Mouse (Mus musculus) limb, embryonic 11.5 days (tissue): ENCODE results near the gene Cacybp. TPM values are rescaled to one million over a fixed set of nuclear protein-coding genes. Genes with fewer than 3 reads are reported as not detected.

Experiments
- ATAC-seq: fragments of 200-750 bp; cut with Nextera tagmentation; 2 replicates; pipeline ENCODE4 v1.8.0; 2017; ENCODE audit warnings: low read depth; ENCODE audit not compliant: insufficient number of reproducible peaks, low FRiP score, low TSS enrichment
- DNase-seq: peaks from one replicate; pipeline ENCODE4 v3.0.0-alpha.2; 2015; ENCODE audit warnings: low spot score
- H3K27ac ChIP-seq: fragments of 300-500 bp; sonication (generic); replicated peaks from 2 replicates; pipeline ENCODE4 v1.5.1; 2014; ENCODE audit warnings: low read depth, mild to moderate bottlenecking, low read length
- H3K27me3 ChIP-seq: fragments of 300-500 bp; sonication (generic); 2 replicates; pipeline ENCODE4 v1.6.1; 2014; ENCODE audit warnings: mild to moderate bottlenecking, low read length, mixed read lengths; ENCODE audit not compliant: control insufficient read depth, insufficient read depth
- H3K36me3 ChIP-seq: fragments of 300-500 bp; sonication (generic); 2 replicates; pipeline ENCODE4 v1.6.1; 2014; ENCODE audit warnings: mild to moderate bottlenecking, low read length, moderate library complexity, mixed read lengths; ENCODE audit not compliant: control insufficient read depth, insufficient read depth
- H3K4me1 ChIP-seq: fragments of 300-500 bp; sonication (generic); 2 replicates; pipeline ENCODE4 v1.6.1; 2014; ENCODE audit warnings: low read length, mixed read lengths; ENCODE audit not compliant: control insufficient read depth, insufficient read depth
- H3K4me2 ChIP-seq: fragments of 300-500 bp; sonication (generic); 2 replicates; pipeline ENCODE4 v1.6.1; 2014; ENCODE audit warnings: low read depth, mild to moderate bottlenecking, moderate library complexity; ENCODE audit not compliant: severe bottlenecking
- H3K4me3 ChIP-seq: fragments of 300-500 bp; sonication (generic); 2 replicates; pipeline ENCODE4 v1.5.1; 2014; ENCODE audit warnings: low read depth, low read length
- H3K9ac ChIP-seq: fragments of 300-500 bp; sonication (generic); 2 replicates; pipeline ENCODE4 v1.6.1; 2014; ENCODE audit warnings: mild to moderate bottlenecking, low read length
- H3K9me3 ChIP-seq: fragments of 300-500 bp; sonication (generic); 2 replicates; pipeline ENCODE4 v1.6.1; 2016; ENCODE audit warnings: low read length; ENCODE audit not compliant: control insufficient read depth
- WGBS: fragments of 180-500 bp; shearing (Covaris S2); extraction: QIAGEN DNeasy Blood & Tissue Kit; methylation state at CpG from one replicate; pipeline ENCODE4 v1.1.7; 2014; 5-methylcytosine and 5-hydroxymethylcytosine counted together
- polyA plus RNA-seq: library from polyadenylated mRNA; unstranded; fragments of >200 nt; fragmentation: Nextera tagmentation; extraction: Ambion mirVana; gene quantifications from 2 replicates; pipeline ENCODE4 v1.2.1, GENCODE M21; 2014

Cacybp gene
- polyA plus RNA-seq: 317 and 326 TPM in 2 replicates

- peaks cover 8% of the 10 kb centered on the region; the same call in 1 of the 2 replicates for H3K4me1 ChIP-seq
- DNase-seq (peak; percentile 100), ATAC-seq (peak; percentile 98)
- peak within 1 kb of the TSS; percentile 93 for H3K9ac ChIP-seq
- WGBS: under 1% methylated on average over 70 of the region's 76 CpGs
- no peaks in the 10 kb centered on the region for H3K36me3 ChIP-seq
- H3K27me3 ChIP-seq: no peaks in the 10 kb centered on the region
- no peaks in the 10 kb centered on the region for H3K9me3 ChIP-seq
- peak within 1 kb of the TSS; percentile 99 for H3K27ac ChIP-seq
- peak within 1 kb of the TSS; percentile 91 for H3K4me3 ChIP-seq
- H3K4me2 ChIP-seq: peak within 1 kb of the TSS; percentile 62
Observed at GRCm38 (mm10) chr1:160212703-160213669, at the start of gene Cacybp. Gene Cacybp, minus strand, starts transcription at chr1:160212875.

DNA sequence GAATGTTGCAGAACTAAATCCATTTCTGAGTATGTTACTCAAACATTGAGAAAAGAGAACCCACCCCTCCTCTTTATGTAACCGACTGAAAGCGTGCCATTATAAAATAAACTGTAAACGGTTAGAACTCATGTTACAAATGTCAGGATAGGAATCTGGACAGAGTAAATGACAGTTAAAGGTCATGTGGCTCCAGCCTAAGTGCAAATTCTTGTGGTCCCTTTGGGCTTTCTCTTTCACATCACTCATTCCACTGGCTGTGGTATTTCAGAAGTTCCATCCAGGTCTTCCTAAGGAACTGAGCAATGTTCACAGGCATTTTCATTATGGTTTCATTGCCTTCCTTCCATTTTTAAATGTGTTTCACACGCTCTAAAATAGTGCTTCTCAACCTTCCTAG, 49.7 kb upstream of the Cacybp start:
- 75% methylated on average over 4 of the region's 4 CpGs for WGBS
- no peaks in the 10 kb centered on the region for H3K9me3 ChIP-seq
- H3K4me1 ChIP-seq: 0 out of 2 replicates have a peak, but pooled peaks cover 6% of the 10 kb centered on the region
- H3K4me2 ChIP-seq: no peak overlapping the region
- no peak overlapping the region for H3K4me3 ChIP-seq
- ATAC-seq (no peak), DNase-seq (no peak)
- no peak overlapping the region for H3K27ac ChIP-seq
- H3K36me3 ChIP-seq: no peaks in the 10 kb centered on the region
- H3K27me3 ChIP-seq: no peaks in the 10 kb centered on the region
- no peak overlapping the region for H3K9ac ChIP-seq

DNA sequence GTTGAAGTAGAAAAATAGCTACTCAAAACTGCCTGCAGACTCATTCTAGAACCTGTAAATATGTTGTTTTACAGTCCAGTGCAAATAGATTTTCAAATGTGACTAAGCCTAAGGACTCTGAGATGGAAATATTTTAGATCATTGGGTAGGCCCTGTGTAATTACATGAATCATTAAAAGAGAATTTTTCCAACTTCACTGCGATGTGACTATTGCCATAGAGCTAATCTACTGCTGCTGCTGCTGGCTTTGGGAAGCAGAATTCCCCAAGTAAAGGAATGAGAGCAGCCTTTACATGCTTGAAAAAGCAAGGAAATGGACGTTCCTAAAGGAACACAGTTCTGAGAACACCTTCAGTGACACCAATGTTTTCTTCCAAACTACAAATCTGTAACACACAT, 49.2 kb upstream of the Cacybp start:
- H3K4me3 ChIP-seq: no peak overlapping the region
- 0 out of 2 replicates have a peak, but pooled peaks cover 6% of the 10 kb centered on the region for H3K4me1 ChIP-seq
- H3K36me3 ChIP-seq: no peaks in the 10 kb centered on the region
- WGBS: 89% methylated on average over 2 of the region's 2 CpGs
- no peaks in the 10 kb centered on the region for H3K27me3 ChIP-seq
- H3K9ac ChIP-seq: no peak overlapping the region
- no peak overlapping the region for H3K4me2 ChIP-seq
- H3K9me3 ChIP-seq: no peaks in the 10 kb centered on the region
- DNase-seq: no peak
- no peak overlapping the region for H3K27ac ChIP-seq
- no peak for ATAC-seq

DNA sequence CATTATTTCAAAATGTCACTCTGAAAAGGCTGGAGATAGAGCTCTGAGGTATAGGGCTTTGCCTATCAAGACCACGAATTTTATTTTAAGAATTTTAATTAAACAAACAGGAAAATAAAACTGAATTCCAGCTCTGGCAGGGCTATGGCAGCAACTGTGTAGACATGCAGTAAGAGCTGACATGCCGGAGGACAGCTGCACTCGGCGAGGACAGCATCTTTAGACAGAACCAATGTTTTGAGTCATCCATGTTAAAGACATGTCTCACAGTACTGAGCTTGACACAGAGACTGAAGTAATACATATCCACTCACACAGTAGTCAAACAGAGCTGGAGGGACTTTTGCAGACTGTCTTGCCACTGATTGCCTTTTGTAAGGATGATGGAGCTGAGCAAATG, 47.9 kb upstream of the Cacybp start:
- Histone ChIP-seq H3K9me3 (no peaks in the 10 kb centered on the region), H3K4me1 (0 out of 2 replicates have a peak, but pooled peaks cover 6% of the 10 kb centered on the region), H3K27me3 (no peaks in the 10 kb centered on the region), H3K4me3 (no peak overlapping the region), H3K27ac (no peak overlapping the region), H3K36me3 (no peaks in the 10 kb centered on the region), H3K4me2 (no peak overlapping the region), H3K9ac (no peak overlapping the region; the same call in 1 of the 2 replicates)
- 87% methylated on average over 4 of the region's 4 CpGs for WGBS
- ATAC-seq: no peak
- DNase-seq: no peak

GRCm38 (mm10) chr1:160259884-160260283, 47.2 kb upstream of the Cacybp start:
- no peaks in the 10 kb centered on the region for H3K36me3 ChIP-seq
- H3K4me1 ChIP-seq: 0 out of 2 replicates have a peak, but pooled peaks cover 6% of the 10 kb centered on the region
- H3K27me3 ChIP-seq: no peaks in the 10 kb centered on the region
- H3K9me3 ChIP-seq: no peaks in the 10 kb centered on the region
- no peak overlapping the region for H3K4me3 ChIP-seq
- ATAC-seq (no peak), DNase-seq (no peak)
- 59% methylated on average over 7 of the region's 7 CpGs for WGBS
- no peak overlapping the region for H3K9ac ChIP-seq
- no peak overlapping the region for H3K27ac ChIP-seq
- H3K4me2 ChIP-seq: no peak overlapping the region

- Histone ChIP-seq H3K27ac (no peak overlapping the region), H3K4me2 (no peak overlapping the region), H3K9ac (no peak overlapping the region), H3K4me3 (no peak overlapping the region), H3K4me1 (no peaks in the 10 kb centered on the region), H3K9me3 (no peaks in the 10 kb centered on the region), H3K36me3 (no peaks in the 10 kb centered on the region), H3K27me3 (no peaks in the 10 kb centered on the region)
- 82% methylated on average over 2 of the region's 2 CpGs for whole genome bisulfite sequencing
- ATAC-seq (no peak), DNase-seq (no peak)
Observed at GRCm38 (mm10) chr1:160253108-160253507, 40.4 kb upstream of the Cacybp start.

DNA sequence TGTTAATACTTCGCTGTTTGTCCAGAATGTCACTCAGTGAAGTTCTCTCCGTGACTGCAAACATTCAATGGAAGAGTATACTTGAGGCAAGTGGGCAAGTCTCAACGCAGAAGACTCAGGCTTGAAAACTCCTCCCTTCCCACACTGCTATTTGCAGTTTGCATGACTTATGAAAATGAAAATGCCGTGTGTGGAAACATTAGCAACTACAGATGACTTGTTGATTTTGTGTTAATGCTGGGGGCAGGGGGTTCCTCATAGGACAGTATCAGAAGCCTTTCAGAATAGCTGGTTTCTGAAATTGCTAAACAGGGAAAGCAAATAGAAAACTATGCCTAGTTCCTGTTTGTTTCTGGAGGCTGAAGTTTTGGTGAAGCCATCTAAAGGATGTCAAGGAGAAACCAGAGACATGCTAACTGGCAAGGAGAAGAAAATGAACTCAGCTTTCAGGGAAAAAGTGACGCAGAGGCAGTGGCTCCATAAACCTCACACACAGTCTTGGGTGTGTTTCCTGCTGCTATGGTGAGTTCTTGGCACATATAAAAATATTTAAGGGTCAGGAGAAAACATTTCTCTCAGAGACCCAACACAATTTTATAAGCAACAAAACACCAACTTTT, 38.8 kb upstream of the Cacybp start:
- H3K9me3 ChIP-seq: no peaks in the 10 kb centered on the region
- no peak overlapping the region for H3K27ac ChIP-seq
- no peaks in the 10 kb centered on the region for H3K27me3 ChIP-seq
- H3K9ac ChIP-seq: no peak overlapping the region
- ATAC-seq (no peak), DNase-seq (no peak)
- H3K36me3 ChIP-seq: no peaks in the 10 kb centered on the region
- H3K4me3 ChIP-seq: no peak overlapping the region
- no peak overlapping the region for H3K4me2 ChIP-seq
- 81% methylated on average over 5 of the region's 5 CpGs for WGBS
- H3K4me1 ChIP-seq: no peaks in the 10 kb centered on the region

DNA sequence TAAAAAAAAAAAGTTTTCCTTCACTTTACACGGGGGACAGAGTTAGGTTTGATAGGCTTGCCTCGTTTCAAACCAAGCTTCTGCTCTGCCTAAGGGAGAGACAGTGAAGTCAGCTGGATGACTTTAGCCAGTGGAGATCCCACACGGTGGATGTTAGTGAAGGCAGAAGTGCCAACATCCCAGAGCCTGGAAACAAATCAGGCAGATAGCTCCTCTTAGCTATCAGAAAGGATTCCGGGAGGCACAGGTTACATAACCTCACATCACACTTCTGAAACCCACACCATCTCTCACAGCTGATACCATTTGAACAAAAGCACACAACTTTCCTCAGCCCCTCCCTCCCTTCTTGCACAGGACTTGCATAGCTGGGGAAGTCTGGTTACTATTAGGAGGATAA, 38.1 kb upstream of the Cacybp start:
- Histone ChIP-seq H3K9me3 (no peaks in the 10 kb centered on the region), H3K4me3 (no peak overlapping the region), H3K4me2 (no peak overlapping the region), H3K36me3 (no peaks in the 10 kb centered on the region), H3K4me1 (no peaks in the 10 kb centered on the region), H3K27me3 (no peaks in the 10 kb centered on the region), H3K9ac (no peak overlapping the region), H3K27ac (no peak overlapping the region)
- DNase-seq: no peak
- 70% methylated on average over 4 of the region's 4 CpGs for WGBS
- no peak for ATAC-seq
